Mouse (Mus musculus) urinary bladder, postnatal 14 days (tissue): Measurements from ENCODE around the gene Cwc27.
A peak's percentile ranks its signal among the peaks of the same experiment; 100 is the strongest.

Experiments
- DNase-seq: peaks from one replicate; pipeline ENCODE4 v3.0.0; 2021; ENCODE audit warnings: low spot score

Cwc27 gene

GRCm38 (mm10) chr13:104644185-104644584 lies 172.8 kb downstream of the Cwc27 start:
- no peak for DNase-seq

GRCm38 (mm10) chr13:104640694-104641454 lies 176.1 kb downstream of the Cwc27 start:
- DNase-seq, result no peak

DNA sequence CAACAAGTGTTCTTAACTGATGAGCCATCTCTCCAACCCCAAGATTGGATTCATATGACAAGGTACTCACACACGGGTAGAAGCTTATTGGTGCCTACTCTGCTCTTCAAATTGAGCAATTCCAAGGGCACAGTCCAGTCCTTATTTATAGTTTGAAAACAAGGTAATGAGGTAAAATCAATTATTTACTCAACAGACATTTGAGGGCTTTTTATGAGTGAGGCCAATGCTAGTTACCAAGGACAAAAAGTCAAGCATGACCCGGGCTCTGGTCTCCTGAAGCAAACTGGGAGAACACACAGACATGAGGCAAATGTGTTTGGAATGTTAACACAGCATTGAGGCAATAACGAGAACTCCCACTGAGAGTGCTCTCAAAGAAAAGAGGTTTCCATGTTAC lies 178.0 kb downstream of the Cwc27 start:
- no peak for DNase-seq

GRCm38 (mm10) chr13:104635965-104636462 lies 180.9 kb downstream of the Cwc27 start:
- no peak for DNase-seq

- DNase-seq, result no peak
Observed at GRCm38 (mm10) chr13:104634708-104635107, 182.2 kb downstream of the Cwc27 start.

- DNase-seq, result no peak
Observed at GRCm38 (mm10) chr13:104632427-104633167, 184.3 kb downstream of the Cwc27 start.

DNA sequence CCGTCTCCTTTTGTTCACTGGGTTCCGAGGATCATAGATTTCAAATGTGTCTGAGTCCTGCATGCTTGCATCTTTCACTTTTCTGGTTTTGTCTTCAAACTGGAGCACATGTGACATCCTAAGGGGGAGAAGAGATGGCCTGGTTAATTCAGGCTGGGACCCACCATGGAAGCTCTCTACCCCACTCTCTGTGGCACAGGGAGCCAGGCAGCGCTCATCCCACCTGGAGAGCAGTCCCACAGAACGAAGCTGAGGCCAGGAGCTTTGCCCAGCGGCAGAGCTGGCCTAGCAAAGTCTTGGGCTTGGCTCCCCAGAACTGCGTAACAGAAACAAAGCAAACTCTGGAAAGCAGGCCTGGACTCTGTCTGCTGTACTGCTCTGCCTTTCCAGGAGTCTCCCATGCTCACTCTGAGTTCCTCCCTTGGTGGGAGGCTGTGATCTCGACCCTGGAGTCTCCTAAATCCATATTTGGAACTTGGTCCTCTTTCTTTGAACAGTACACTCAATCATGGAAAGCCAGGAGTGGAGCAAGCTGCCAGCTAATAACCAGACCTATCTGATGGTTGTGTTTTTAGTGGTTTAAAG lies 185.2 kb downstream of the Cwc27 start:
- no peak for DNase-seq

DNA sequence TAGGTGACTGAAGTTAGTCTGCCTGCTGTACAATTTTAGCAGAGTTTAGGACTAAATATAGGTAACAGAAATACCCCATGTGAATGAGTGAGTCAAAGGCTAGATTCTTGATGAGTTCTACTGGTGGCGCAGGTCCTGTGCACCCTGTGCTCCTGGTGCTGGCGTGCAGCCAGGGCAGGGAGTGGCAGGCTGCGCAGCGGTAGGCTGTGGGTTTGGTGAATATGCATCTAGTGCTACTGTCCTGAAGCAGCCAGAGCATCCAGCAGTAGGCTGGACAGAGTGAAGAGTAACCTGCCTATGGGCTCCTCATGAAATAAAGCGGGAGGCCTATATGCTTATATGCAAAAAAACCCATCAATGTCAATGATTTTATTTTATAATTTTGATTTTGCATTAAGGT lies 186.1 kb downstream of the Cwc27 start:
- DNase-seq, result peak; percentile 54

- DNase-seq, result no peak
Observed at GRCm38 (mm10) chr13:104629621-104630020, 187.3 kb downstream of the Cwc27 start.

GRCm38 (mm10) chr13:104628019-104628418 lies 188.9 kb downstream of the Cwc27 start:
- DNase-seq, result no peak

GRCm38 (mm10) chr13:104627169-104627909 lies 189.6 kb downstream of the Cwc27 start:
- DNase-seq, result no peak

DNA sequence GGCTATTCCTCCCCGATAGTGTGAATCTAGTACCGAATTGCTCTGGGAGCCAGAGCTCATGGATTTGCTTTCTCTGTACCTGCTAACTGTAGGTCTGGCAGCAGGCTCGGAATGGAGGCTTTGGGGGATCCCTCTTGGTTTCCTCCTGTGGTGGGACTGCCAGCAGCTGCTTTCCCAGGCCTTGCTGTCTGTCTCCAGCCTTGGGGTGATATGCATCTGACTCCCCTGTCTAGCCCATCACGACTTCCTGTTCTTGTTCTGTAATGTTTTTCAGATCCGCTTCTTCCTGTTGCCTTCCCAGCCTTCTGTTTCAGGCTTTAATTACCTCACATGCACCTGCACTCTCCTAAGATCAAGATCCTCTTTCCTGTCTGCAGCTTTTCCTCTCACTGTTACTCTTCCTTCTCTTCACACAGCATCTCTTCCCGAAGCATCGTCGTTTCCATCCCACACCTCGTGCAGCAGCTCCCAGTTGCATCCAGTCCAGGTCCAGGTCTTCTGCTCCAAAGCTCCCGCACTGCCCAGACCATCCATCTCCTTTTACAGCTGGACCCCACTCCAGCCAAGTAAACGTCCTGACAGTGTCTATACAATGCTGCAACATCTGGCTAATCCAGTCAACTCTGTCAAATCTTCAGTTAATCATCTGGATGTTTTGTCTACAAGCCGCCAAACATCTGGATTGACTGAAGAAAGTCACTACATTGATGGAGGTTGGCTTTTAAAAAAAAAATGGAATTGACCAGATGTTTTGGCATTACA lies 193.6 kb downstream of the Cwc27 start:
- no peak for DNase-seq

GRCm38 (mm10) chr13:104622102-104622743 lies 194.7 kb downstream of the Cwc27 start:
- no peak for DNase-seq

DNA sequence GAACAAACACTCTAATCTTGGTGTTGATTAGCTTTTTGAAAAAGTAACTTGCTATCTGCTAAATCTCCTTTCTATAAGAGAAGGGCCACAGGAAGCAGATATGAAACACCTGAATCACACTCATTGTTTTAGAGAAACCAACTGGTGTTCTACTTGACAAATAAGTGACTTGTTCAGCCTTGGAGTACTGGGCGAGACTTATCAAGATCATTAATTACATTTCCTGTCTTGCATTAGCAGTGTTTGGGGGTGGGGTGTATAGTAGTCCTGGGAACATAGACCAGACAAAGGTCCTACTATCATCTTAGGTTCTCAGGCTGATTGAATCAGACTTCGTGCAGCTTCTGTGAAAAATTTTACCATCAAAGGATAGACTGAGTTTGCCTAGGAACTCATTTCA lies 196.5 kb downstream of the Cwc27 start:
- no peak for DNase-seq

DNA sequence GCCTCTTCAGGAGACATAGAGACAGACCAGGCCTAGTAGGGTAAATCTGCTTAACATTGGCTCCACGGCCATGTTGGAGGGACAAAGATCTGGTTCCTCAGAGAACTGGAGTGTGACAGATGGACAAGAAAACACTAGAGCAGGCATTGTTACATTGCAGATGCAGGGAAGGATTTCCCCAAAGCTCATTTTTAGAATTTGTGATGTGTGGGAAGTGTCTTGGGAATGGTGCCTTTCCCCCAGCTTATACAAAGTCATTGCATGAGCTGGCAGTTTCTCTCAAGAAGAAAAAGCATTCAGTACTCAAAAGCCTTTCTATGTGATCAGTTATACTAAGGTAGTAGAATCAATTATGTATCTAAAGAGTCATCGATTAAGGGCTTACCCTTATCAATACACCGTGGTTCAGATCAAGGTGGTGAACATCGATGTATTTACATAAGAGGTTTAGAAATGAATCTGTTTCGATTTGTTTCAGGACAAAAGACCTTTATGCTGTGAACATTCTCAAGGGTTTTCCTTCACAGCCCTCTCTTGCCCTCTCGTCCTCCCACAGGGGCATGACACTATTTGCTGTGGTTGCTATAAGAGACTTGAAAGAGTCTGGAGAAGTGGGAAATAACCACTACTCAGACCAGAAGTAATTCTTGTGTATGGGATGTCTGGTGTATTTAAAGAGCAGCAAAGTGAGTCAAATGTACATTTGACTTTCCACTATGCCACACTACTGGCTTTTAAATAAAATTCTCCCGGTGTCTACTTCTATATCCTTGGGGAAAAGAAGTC lies 197.2 kb downstream of the Cwc27 start:
- no peak for DNase-seq

DNA sequence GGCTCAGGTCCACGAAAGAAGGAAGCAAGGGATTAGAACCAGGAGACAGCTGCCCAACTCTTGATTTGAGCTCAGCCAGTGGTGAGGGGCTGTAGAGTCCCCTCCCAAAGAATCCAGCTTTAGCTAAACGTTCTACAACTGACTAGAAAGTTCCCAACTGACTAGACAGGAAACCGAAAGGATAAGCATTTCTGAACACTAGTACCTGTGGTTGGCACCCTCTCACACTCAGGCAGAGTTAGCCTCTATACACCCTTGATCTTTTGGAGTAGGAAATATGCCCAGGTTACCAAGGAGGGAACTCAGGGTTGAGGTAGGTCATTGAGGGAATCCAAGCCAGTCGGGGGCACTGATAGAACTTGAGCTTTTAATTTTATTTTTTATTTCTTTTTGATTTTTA lies 199.7 kb downstream of the Cwc27 start:
- no peak for DNase-seq

DNA sequence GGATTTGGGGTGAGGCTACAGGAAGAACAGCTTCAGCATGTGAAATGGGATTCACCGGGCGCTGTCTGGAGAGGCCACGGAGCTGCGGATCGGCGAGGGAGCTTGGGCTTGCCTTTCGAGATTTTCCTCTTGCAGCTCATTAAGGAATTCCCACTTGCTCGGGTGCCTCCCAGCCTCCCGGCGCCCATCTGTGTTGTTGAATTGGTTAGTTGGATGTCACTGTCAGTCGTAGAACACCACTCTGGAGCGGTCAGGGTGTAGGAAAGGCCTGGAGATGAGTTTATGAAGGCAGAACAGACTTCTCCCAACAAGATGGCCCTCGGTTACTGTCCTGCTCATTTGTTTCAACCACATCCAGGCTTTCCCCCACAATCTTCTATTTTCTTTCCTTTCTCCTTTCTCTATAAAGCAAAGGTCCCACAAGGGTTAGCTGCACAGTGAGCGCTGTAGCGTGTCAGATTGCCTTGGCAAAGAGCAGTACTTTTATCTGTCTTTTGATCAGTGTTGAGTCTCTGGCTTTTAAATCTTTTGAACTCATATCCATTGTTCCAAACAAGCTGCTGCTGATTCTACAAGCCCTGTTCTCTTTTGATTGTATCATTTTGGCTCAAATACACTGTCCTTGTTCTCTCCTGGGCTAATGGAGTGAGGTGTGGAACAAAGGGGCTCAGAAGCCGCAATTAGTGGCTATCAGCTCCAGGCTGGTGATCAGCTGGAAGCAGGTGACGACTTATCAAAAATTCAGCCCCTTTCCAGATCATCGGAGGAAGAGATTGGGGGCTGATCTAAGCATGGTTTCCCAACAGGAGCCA lies 200.7 kb downstream of the Cwc27 start:
- DNase-seq, result no peak

DNA sequence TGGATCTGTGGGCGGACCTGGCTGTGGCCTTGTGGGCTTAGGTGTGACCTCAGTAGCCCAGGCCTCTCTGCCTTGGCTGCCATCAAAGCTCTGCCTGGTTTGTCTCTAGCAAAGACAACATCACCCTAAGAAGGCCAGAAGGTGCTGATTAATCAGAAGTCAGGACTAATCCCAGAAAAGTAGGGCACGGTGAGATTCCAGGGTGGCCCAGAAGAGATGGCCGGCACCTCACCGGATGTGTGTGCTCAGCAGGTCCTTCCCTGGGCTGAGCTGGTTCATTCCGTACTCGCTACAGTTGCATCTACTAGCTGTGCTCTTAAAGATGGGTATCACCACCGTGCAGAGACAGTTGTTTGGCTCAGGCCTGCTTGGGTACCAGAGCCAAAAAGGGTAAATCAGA lies 201.8 kb downstream of the Cwc27 start:
- DNase-seq, result no peak

DNA sequence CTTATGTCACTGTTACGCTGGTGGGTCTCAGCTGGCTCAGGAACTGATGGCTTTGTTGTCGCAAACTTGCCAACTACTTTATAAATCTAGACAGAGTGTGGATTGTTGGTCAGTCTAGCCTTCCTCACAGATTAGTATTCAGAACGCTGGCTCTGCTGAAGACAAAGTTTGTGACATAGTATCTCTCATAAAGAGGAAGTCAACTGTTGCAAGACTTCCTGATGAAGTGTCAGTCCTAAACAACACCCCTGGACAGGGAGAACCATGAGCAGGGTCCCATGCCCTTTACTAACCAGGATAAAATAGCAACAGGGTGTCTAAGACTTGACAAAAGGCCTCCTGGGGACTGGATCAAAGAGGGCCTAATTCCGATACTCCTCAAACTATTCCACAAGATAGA lies 205.6 kb downstream of the Cwc27 start:
- DNase-seq, result no peak
